Mouse (Mus musculus): ENCODE data around the gene Ctbp2. TPM values are rescaled to one million over a fixed set of nuclear protein-coding genes. Genes with fewer than 3 reads are reported as not detected.

Gene Ctbp2
- polyA plus RNA-seq, 1 experiment from 2014 or later, result 129 TPM

DNA sequence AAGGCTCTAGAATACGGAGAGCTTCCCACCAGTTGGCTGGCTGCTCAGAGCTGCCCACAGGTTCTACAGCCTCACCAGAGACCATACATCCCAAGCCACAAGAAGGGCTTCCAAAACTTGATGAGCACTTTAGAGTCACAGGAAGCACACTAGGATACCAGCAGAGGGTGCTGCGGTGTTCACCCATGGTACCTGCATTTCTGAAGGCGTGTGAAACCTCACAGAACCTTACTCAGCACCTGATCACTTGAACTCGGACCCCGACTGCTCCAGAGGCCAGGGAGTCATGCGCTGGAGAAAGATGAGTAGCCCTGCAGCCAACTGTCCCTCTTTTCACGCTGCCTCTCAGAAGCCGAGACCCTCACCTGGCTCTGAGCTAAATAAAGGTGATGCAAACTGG, 130.0 kb downstream of the Ctbp2 start:
- Histone ChIP-seq H3K4me2 (ENCODE audit: low read depth, low read length) (no peak overlapping the region), H3K4me3 (ENCODE audit: low read depth, low read length) (no peak overlapping the region), H3K9ac (replicated peaks; ENCODE audit: low read length) (no peak overlapping the region), H3K36me3 (replicated peaks; ENCODE audit: control insufficient read depth, insufficient read depth, low read depth, low read length) (peaks cover 14% of the 10 kb centered on the region), H3K27ac (replicated peaks; ENCODE audit: low read depth, low read length) (no peak overlapping the region), H3K4me1 (ENCODE audit: control insufficient read depth, insufficient read depth, low read length) (no peaks in the 10 kb centered on the region), H3K9me3 (replicated peaks; ENCODE audit: control insufficient read depth, low read length) (no peaks in the 10 kb centered on the region), H3K27me3 (ENCODE audit: control insufficient read depth, insufficient read depth, low read length) (no peaks in the 10 kb centered on the region)
- DNase-seq (ENCODE audit: low spot score) (no peak), ATAC-seq (replicated peaks; ENCODE audit: insufficient number of reproducible peaks, low FRiP score, low TSS enrichment, low read depth) (no peak)
- WGBS, result 88% methylated on average over 8 of the region's 8 CpGs

DNA sequence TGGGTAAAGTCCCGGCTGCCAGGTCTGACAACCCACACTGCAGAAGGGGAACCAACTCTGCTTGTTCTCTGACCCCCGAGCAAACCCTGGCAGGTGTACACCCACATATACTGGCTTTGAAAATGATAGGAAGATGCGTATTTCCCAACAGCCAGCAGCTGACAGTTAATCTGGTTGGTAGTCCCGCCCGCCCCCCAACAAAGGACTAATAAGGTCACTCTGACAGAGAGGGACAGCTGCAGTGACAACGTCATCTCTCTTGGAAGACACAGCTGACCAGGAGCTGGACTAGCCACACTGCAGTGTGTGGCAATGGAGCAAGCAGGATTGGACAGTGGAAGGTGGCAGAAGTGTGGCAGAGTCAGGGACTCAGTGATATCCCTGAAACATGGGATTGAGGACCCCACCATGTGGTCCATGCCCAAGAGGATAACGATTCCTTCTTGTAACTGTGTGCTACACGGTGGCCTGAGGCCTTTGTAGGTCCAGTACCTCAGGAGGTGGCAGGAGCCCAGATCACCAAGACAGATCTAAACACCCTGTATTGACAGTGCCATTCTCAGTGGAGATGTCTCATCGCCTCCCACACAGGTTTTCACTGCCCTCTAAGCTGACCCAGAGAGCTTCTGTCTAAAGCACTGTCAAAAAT, 131.1 kb downstream of the Ctbp2 start:
- no peaks in the 10 kb centered on the region for H3K4me1 ChIP-seq (ENCODE audit: control insufficient read depth, insufficient read depth, low read length)
- H3K9me3 ChIP-seq (replicated peaks; ENCODE audit: control insufficient read depth, low read length), result no peaks in the 10 kb centered on the region
- DNase-seq (ENCODE audit: low spot score), result no peak
- 86% methylated on average over 9 of the region's 9 CpGs for whole genome bisulfite sequencing
- no peaks in the 10 kb centered on the region for H3K27me3 ChIP-seq (ENCODE audit: control insufficient read depth, insufficient read depth, low read length)
- peaks cover 13% of the 10 kb centered on the region for H3K36me3 ChIP-seq (replicated peaks; ENCODE audit: control insufficient read depth, insufficient read depth, low read depth, low read length)
- no peak for ATAC-seq (replicated peaks; ENCODE audit: insufficient number of reproducible peaks, low FRiP score, low TSS enrichment, low read depth)
- no peak overlapping the region for H3K4me3 ChIP-seq (ENCODE audit: low read depth, low read length)
- H3K27ac ChIP-seq (replicated peaks; ENCODE audit: low read depth, low read length), result no peak overlapping the region
- H3K9ac ChIP-seq (replicated peaks; ENCODE audit: low read length), result no peak overlapping the region
- H3K4me2 ChIP-seq (ENCODE audit: low read depth, low read length), result no peak overlapping the region

DNA sequence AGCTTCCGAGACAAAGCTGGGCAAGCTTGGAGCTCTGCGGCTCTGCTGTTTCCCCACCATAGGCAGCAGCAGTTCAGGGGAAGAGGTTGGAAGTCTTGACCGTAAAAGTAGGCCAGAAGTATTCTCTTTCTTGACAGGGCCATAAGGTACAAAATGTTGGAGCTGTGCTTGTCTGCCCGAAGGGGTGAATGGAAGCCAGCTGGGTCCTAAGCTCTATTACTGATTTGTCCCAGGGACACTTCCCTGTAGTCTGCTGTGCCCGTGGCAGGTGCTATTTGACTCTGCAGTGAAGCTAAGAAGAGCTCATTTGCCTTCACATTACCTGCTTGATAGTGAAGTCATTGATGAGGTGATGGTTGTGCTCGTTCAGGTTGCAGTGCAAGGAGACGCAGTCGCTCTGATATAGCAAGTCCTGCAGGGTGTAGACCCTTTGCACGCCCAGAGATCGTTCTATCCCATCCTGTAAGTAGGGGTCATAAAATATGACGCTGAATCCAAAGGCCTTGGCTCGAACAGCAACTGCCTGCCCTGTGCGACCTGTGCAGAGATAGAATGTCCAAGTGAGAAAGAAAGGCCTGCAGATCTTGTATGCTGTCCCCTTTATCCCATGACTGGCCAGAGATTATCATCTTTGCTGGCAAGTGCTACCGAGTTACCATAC, 132.8 kb downstream of the Ctbp2 start:
- 94% methylated on average over 14 of the region's 14 CpGs for WGBS
- Histone ChIP-seq H3K4me3 (ENCODE audit: low read depth, low read length) (no peak overlapping the region), H3K4me1 (ENCODE audit: control insufficient read depth, insufficient read depth, low read length) (no peaks in the 10 kb centered on the region), H3K27ac (replicated peaks; ENCODE audit: low read depth, low read length) (no peak overlapping the region), H3K9me3 (replicated peaks; ENCODE audit: control insufficient read depth, low read length) (no peaks in the 10 kb centered on the region), H3K36me3 (replicated peaks; ENCODE audit: control insufficient read depth, insufficient read depth, low read depth, low read length) (peaks cover 14% of the 10 kb centered on the region), H3K27me3 (ENCODE audit: control insufficient read depth, insufficient read depth, low read length) (no peaks in the 10 kb centered on the region), H3K4me2 (ENCODE audit: low read depth, low read length) (no peak overlapping the region), H3K9ac (replicated peaks; ENCODE audit: low read length) (no peak overlapping the region)
- DNase-seq (ENCODE audit: low spot score), result no peak
- ATAC-seq (replicated peaks; ENCODE audit: insufficient number of reproducible peaks, low FRiP score, low TSS enrichment, low read depth), result no peak

DNA sequence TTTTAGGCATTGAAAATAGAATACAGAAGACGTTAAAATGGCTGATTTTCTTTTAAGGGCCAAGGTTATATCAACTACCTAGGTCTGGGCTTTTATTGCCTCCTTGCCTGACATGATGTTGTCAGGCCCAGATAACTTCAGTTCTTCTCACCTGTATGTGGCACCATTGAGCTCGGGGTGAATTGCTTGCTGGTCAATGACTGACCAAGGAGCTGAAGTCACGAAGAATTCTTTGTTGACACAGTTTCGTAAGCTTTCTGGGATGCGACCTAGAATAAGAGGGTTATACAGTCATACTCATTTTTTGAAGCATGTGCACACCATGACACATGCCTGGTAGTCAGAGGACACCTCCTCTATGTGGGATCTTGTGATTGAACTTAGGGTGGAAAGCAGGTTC, 134.3 kb downstream of the Ctbp2 start:
- Histone ChIP-seq H3K4me1 (ENCODE audit: control insufficient read depth, insufficient read depth, low read length) (no peaks in the 10 kb centered on the region), H3K4me3 (ENCODE audit: low read depth, low read length) (no peak overlapping the region), H3K4me2 (ENCODE audit: low read depth, low read length) (no peak overlapping the region), H3K9ac (replicated peaks; ENCODE audit: low read length) (no peak overlapping the region), H3K36me3 (replicated peaks; ENCODE audit: control insufficient read depth, insufficient read depth, low read depth, low read length) (peaks cover 14% of the 10 kb centered on the region), H3K9me3 (replicated peaks; ENCODE audit: control insufficient read depth, low read length) (no peaks in the 10 kb centered on the region), H3K27me3 (ENCODE audit: control insufficient read depth, insufficient read depth, low read length) (no peaks in the 10 kb centered on the region), H3K27ac (replicated peaks; ENCODE audit: low read depth, low read length) (no peak overlapping the region)
- ATAC-seq (replicated peaks; ENCODE audit: insufficient number of reproducible peaks, low FRiP score, low TSS enrichment, low read depth), result no peak
- WGBS, result 89% methylated on average over 5 of the region's 5 CpGs
- DNase-seq (ENCODE audit: low spot score), result no peak

DNA sequence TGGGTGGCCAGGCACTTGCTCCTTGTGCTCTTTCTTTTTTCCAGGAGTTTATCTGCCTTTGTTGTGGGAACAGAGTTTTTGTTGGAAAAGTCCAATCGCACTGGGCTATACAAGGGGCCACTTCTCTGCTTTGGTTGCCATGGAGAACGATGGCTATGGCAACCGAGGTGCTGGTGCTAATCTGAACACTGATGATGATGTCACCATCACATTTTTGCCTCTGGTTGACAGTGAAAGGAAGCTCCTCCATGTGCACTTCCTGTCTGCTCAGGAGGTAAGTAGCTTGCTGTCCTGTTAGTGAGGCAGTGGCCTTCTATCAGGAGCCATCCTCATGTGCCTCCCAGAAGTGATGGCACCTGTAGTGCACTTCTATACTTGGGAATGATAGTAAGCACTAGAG, 141.5 kb downstream of the Ctbp2 start:
- Histone ChIP-seq H3K9ac (replicated peaks; ENCODE audit: low read length) (no peak overlapping the region), H3K4me3 (ENCODE audit: low read depth, low read length) (no peak overlapping the region), H3K36me3 (replicated peaks; ENCODE audit: control insufficient read depth, insufficient read depth, low read depth, low read length) (no peaks in the 10 kb centered on the region; the same call in none of the 2 replicates), H3K9me3 (replicated peaks; ENCODE audit: control insufficient read depth, low read length) (no peaks in the 10 kb centered on the region), H3K4me2 (ENCODE audit: low read depth, low read length) (no peak overlapping the region), H3K27ac (replicated peaks; ENCODE audit: low read depth, low read length) (no peak overlapping the region), H3K27me3 (ENCODE audit: control insufficient read depth, insufficient read depth, low read length) (no peaks in the 10 kb centered on the region), H3K4me1 (ENCODE audit: control insufficient read depth, insufficient read depth, low read length) (no peaks in the 10 kb centered on the region)
- no peak for ATAC-seq (replicated peaks; ENCODE audit: insufficient number of reproducible peaks, low FRiP score, low TSS enrichment, low read depth)
- WGBS, result 80% methylated on average over 3 of the region's 3 CpGs
- DNase-seq (ENCODE audit: low spot score), result no peak

DNA sequence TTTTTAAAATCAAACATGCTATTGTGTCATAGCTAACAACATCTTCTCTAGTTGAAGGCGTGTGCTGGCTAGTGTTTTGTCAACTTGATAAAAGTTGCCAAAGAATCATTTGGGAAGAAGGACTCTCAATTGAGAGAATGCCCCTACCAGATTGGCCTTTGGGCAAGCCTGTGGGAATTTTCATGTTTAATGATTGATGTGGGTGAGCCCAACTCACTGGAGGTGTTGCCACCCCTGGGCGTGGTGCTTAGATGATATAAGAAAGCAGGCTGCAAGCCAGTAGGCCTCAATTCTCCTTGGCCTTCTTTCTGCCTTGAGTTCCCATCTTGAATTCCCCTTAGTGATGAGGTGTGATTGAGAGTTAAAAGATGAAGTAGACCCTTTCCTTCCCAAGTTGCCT, 146.2 kb downstream of the Ctbp2 start:
- Histone ChIP-seq H3K4me2 (ENCODE audit: low read depth, low read length) (no peak overlapping the region), H3K4me3 (ENCODE audit: low read depth, low read length) (no peak overlapping the region), H3K27ac (replicated peaks; ENCODE audit: low read depth, low read length) (no peak overlapping the region), H3K27me3 (ENCODE audit: control insufficient read depth, insufficient read depth, low read length) (no peaks in the 10 kb centered on the region), H3K4me1 (ENCODE audit: control insufficient read depth, insufficient read depth, low read length) (no peaks in the 10 kb centered on the region), H3K36me3 (replicated peaks; ENCODE audit: control insufficient read depth, insufficient read depth, low read depth, low read length) (no peaks in the 10 kb centered on the region; the same call in 1 of the 2 replicates), H3K9ac (replicated peaks; ENCODE audit: low read length) (no peak overlapping the region), H3K9me3 (replicated peaks; ENCODE audit: control insufficient read depth, low read length) (no peaks in the 10 kb centered on the region)
- ATAC-seq (replicated peaks; ENCODE audit: insufficient number of reproducible peaks, low FRiP score, low TSS enrichment, low read depth) (no peak), DNase-seq (ENCODE audit: low spot score) (no peak)
- 97% methylated on average over 2 of the region's 2 CpGs for WGBS

DNA sequence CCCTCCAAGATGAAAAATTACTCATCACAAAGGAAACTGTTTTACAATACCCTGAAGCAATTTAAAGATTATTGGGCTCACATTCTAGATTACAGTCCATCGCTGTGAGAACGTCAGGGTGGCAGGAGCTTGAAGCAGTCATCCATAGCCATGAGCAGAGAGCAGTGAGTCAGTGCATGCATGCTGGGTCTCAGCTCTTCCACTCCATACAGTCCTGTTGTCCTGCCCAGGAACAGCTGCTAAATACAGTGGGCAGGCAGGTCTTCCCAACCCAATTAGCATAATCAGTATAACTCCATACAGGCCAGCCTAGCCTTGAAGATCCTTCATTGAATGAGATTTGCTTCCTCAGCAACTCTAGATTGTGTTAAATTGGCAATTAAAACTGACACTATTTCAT, 148.1 kb downstream of the Ctbp2 start:
- Histone ChIP-seq H3K9me3 (replicated peaks; ENCODE audit: control insufficient read depth, low read length) (no peaks in the 10 kb centered on the region), H3K4me2 (ENCODE audit: low read depth, low read length) (no peak overlapping the region), H3K36me3 (replicated peaks; ENCODE audit: control insufficient read depth, insufficient read depth, low read depth, low read length) (no peaks in the 10 kb centered on the region; the same call in 1 of the 2 replicates), H3K4me1 (ENCODE audit: control insufficient read depth, insufficient read depth, low read length) (no peaks in the 10 kb centered on the region), H3K27ac (replicated peaks; ENCODE audit: low read depth, low read length) (no peak overlapping the region), H3K27me3 (ENCODE audit: control insufficient read depth, insufficient read depth, low read length) (no peaks in the 10 kb centered on the region), H3K4me3 (ENCODE audit: low read depth, low read length) (no peak overlapping the region), H3K9ac (replicated peaks; ENCODE audit: low read length) (no peak overlapping the region)
- no peak for ATAC-seq (replicated peaks; ENCODE audit: insufficient number of reproducible peaks, low FRiP score, low TSS enrichment, low read depth)
- DNase-seq (ENCODE audit: low spot score), result no peak
- whole genome bisulfite sequencing, result 88% methylated on average over 2 of the region's 2 CpGs

DNA sequence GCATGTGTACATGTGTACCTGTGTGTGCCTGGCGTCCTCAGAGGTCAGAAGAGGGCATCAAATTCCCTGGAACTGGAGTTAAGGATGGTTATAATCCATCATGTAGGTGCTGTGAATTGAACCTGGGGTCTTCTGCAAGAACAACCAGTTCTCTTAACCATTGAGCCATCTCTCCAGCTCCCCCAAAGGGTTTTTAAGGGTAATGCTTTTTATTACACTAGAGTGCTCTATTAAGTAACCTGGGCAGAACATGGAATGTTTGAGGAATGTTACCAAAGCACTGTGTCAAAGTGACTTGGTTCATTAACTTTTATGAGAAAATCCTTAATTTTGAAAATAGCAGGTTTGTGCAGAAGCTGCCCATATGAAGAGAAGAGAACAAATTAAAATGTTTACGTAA, 152.1 kb downstream of the Ctbp2 start:
- no peak overlapping the region for H3K4me2 ChIP-seq (ENCODE audit: low read depth, low read length)
- no peaks in the 10 kb centered on the region for H3K27me3 ChIP-seq (ENCODE audit: control insufficient read depth, insufficient read depth, low read length)
- no peak for ATAC-seq (replicated peaks; ENCODE audit: insufficient number of reproducible peaks, low FRiP score, low TSS enrichment, low read depth)
- no peaks in the 10 kb centered on the region for H3K9me3 ChIP-seq (replicated peaks; ENCODE audit: control insufficient read depth, low read length)
- H3K9ac ChIP-seq (replicated peaks; ENCODE audit: low read length), result no peak overlapping the region
- 91% methylated on average over 2 of the region's 2 CpGs for WGBS
- H3K27ac ChIP-seq (replicated peaks; ENCODE audit: low read depth, low read length), result no peak overlapping the region
- H3K4me3 ChIP-seq (ENCODE audit: low read depth, low read length), result no peak overlapping the region
- DNase-seq (ENCODE audit: low spot score), result no peak
- H3K36me3 ChIP-seq (replicated peaks; ENCODE audit: control insufficient read depth, insufficient read depth, low read depth, low read length), result no peaks in the 10 kb centered on the region
- H3K4me1 ChIP-seq (ENCODE audit: control insufficient read depth, insufficient read depth, low read length), result no peaks in the 10 kb centered on the region

Measured in embryonic facial prominence, embryonic 11.5 days (tissue).